Mouse (Mus musculus) megakaryocyte-erythroid progenitor cell, adult 5 weeks (primary cell): ENCODE measurements around the gene Hist1h4a. TPM values are rescaled to one million over a fixed set of nuclear protein-coding genes. Genes with fewer than 3 reads are reported as not detected.

Source experiments
- polyA plus RNA-seq: library from polyadenylated mRNA; stranded (reverse); fragments of >175 nt; gene quantifications from 2 replicates; pipeline ENCODE4 v1.2.3, GENCODE M21; 2012

Gene Hist1h4a
- 16.8 and 23.1 TPM in 2 replicates for polyA plus RNA-seq

GRCm38 (mm10) chr13:23760972-23761864 lies at the start of gene Hist1h4a:
TSS of gene Hist1h4a (minus strand) at chr13:23761230.

GRCm38 (mm10) chr13:23806422-23807052 lies 45.5 kb upstream of the Hist1h4a start, which contains the start of gene Slc17a2:
TSS of gene Slc17a2 (plus strand) at chr13:23806993.

GRCm38 (mm10) chr13:23769613-23770012 lies 8.6 kb upstream of the Hist1h4a start, which contains the start of gene Trim38:
TSS of gene Trim38 (plus strand) at chr13:23769913.

GRCm38 (mm10) chr13:23763586-23764323 lies 2.7 kb upstream of the Hist1h4a start, which contains the start of gene Hist1h1a:
TSS of gene Hist1h1a (plus strand) at chr13:23763666.

GRCm38 (mm10) chr13:23761871-23762821 lies 1.1 kb upstream of the Hist1h4a start, which contains the start of gene Hist1h3a:
TSS of gene Hist1h3a (minus strand) at chr13:23762386.

GRCm38 (mm10) chr13:23756790-23757189 lies 4.2 kb downstream of the Hist1h4a start, which contains the start of gene Hist1h4b:
TSS of gene Hist1h4b (plus strand) at chr13:23757013.

GRCm38 (mm10) chr13:23752067-23752741 lies 8.8 kb downstream of the Hist1h4a start, which contains the start of gene Hist1h3b:
TSS of gene Hist1h3b (plus strand) at chr13:23752267.

GRCm38 (mm10) chr13:23750839-23751477 lies 10.1 kb downstream of the Hist1h4a start, which contains the start of gene Hist1h2ab:
TSS of gene Hist1h2ab (plus strand) at chr13:23751126.

GRCm38 (mm10) chr13:23746201-23747080 lies 14.6 kb downstream of the Hist1h4a start, which contains the start of gene Hist1h2bb:
TSS of gene Hist1h2bb (plus strand) at chr13:23746734.

GRCm38 (mm10) chr13:23745381-23746161 lies 15.5 kb downstream of the Hist1h4a start, which contains the start of gene Hist1h3c:
TSS of gene Hist1h3c (minus strand) at chr13:23745602.

GRCm38 (mm10) chr13:23738677-23739068 lies 22.4 kb downstream of the Hist1h4a start, which contains the start of gene Hist1h1c:
TSS of gene Hist1h1c (plus strand) at chr13:23738808.

Other genes starting within 250 kb of the Hist1h4a start
- 33.5 and 38.6 TPM in 2 replicates for gene Hist1h4h, start 230.2 kb downstream of the Hist1h4a start, polyA plus RNA-seq
- 81.4 and 86.9 TPM in 2 replicates for gene Hist1h2af, start 227.3 kb downstream of the Hist1h4a start, polyA plus RNA-seq
- 19.0 and 22.6 TPM in 2 replicates for gene Hist1h3g, start 225.8 kb downstream of the Hist1h4a start, polyA plus RNA-seq
- gene Hist1h2bh, start 217.8 kb downstream of the Hist1h4a start, polyA plus RNA-seq: 2.5 and 3.3 TPM in 2 replicates
- gene Hist1h3f, start 217.2 kb downstream of the Hist1h4a start, polyA plus RNA-seq: 5.5 and 6.8 TPM in 2 replicates
- gene Hist1h4f, start 209.6 kb downstream of the Hist1h4a start, polyA plus RNA-seq: 13.2 and 18.3 TPM in 2 replicates
- gene Hist1h1d, start 208.0 kb downstream of the Hist1h4a start, polyA plus RNA-seq: 0.77 and 1.7 TPM in 2 replicates
- gene Hist1h3e, start 198.9 kb downstream of the Hist1h4a start, polyA plus RNA-seq: 18.9 and 21.1 TPM in 2 replicates
- 16.2 and 16.7 TPM in 2 replicates for gene Hist1h2ae, start 190.0 kb downstream of the Hist1h4a start, polyA plus RNA-seq
- gene Hist1h2bg, start 189.8 kb downstream of the Hist1h4a start, polyA plus RNA-seq: 46.4 and 66.4 TPM in 2 replicates
- gene Hist1h2bf, start 187.0 kb downstream of the Hist1h4a start, polyA plus RNA-seq: 3.1 and 11.2 TPM in 2 replicates
- 5.5 and 5.7 TPM in 2 replicates for gene Hist1h2ad, start 186.8 kb downstream of the Hist1h4a start, polyA plus RNA-seq
- gene Hist1h3d, start 185.5 kb downstream of the Hist1h4a start, polyA plus RNA-seq: 6.4 and 7.1 TPM in 2 replicates
- 9.9 and 17.2 TPM in 2 replicates for gene Hist1h4d, start 179.6 kb downstream of the Hist1h4a start, polyA plus RNA-seq
- 0.79 and 1.1 TPM in 2 replicates for gene Hist1h2be, start 140.1 kb downstream of the Hist1h4a start, polyA plus RNA-seq
- gene Hist1h1e, start 138.7 kb downstream of the Hist1h4a start, polyA plus RNA-seq: 9.0 and 14.7 TPM in 2 replicates
- 7.2 TPM in 2 replicates for gene Hist1h2ac, start 77.3 kb downstream of the Hist1h4a start, polyA plus RNA-seq
- gene Hist1h2bc, start 77.0 kb downstream of the Hist1h4a start, polyA plus RNA-seq: 66.3 and 70.6 TPM in 2 replicates
- 0.27 TPM in 1 of 2 replicates, not detected in the other for gene Hist1h1t, start 65.4 kb downstream of the Hist1h4a start, polyA plus RNA-seq
- gene Hist1h4c, start 62.8 kb downstream of the Hist1h4a start, polyA plus RNA-seq: 4.5 and 10.6 TPM in 2 replicates
- 8.0 and 15.2 TPM in 2 replicates for gene Hfe, start 50.4 kb downstream of the Hist1h4a start, polyA plus RNA-seq
- gene Hist1h1c, start 22.4 kb downstream of the Hist1h4a start, polyA plus RNA-seq: 100 and 116 TPM in 2 replicates
- gene Hist1h3c, start 15.6 kb downstream of the Hist1h4a start, polyA plus RNA-seq: 20.1 and 23.0 TPM in 2 replicates
- 11.2 and 22.3 TPM in 2 replicates for gene Hist1h2bb, start 14.5 kb downstream of the Hist1h4a start, polyA plus RNA-seq
- 17.6 and 35.4 TPM in 2 replicates for gene Hist1h2ab, start 10.1 kb downstream of the Hist1h4a start, polyA plus RNA-seq
- 9.2 and 14.4 TPM in 2 replicates for gene Hist1h3b, start 9.0 kb downstream of the Hist1h4a start, polyA plus RNA-seq
- 13.8 and 16.1 TPM in 2 replicates for gene Hist1h4b, start 4.2 kb downstream of the Hist1h4a start, polyA plus RNA-seq
- 21.7 and 27.6 TPM in 2 replicates for gene Hist1h3a, start 1.2 kb upstream of the Hist1h4a start, polyA plus RNA-seq
- 1.2 and 3.7 TPM in 2 replicates for gene Hist1h1a, start 2.4 kb upstream of the Hist1h4a start, polyA plus RNA-seq
- 0.08 TPM in 1 of 2 replicates, not detected in the other for gene Trim38, start 8.7 kb upstream of the Hist1h4a start, polyA plus RNA-seq
- gene Slc17a2, start 45.8 kb upstream of the Hist1h4a start, polyA plus RNA-seq: not detected in 2 replicates
- not detected in 2 replicates for gene Slc17a3, start 78.2 kb upstream of the Hist1h4a start, polyA plus RNA-seq
- gene Slc17a1, start 106.5 kb upstream of the Hist1h4a start, polyA plus RNA-seq: not detected in 2 replicates
- gene Slc17a4, start 153.8 kb upstream of the Hist1h4a start, polyA plus RNA-seq: 0.01 TPM in 1 of 2 replicates, not detected in the other
- not detected in 2 replicates for gene Hist1h2ba, start 172.9 kb upstream of the Hist1h4a start, polyA plus RNA-seq
- not detected in 2 replicates for gene Hist1h2aa, start 173.2 kb upstream of the Hist1h4a start, polyA plus RNA-seq
- gene Scgn, start 230.0 kb upstream of the Hist1h4a start, polyA plus RNA-seq: not detected in 2 replicates